Mouse (Mus musculus): ENCODE data around the gene Flrt3.

DNA sequence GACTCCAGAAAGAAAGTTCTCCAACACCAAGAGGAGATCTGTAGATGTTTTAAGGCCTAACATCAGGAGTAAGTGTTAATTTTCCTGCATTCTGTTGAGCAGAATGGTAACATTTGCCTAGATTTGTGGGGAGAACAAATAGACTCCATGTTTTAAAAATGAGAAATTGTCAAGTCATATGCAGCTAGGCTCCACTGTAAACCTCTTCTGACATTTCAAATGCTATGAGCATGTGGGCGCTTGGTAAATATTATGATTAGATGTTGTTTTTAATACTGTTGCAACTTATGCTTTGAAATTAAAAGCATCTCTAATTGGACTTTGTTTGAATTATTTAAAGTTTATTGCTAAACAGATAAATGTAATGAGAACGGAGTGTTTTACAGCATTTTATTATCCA lies 55.8 kb downstream of the Flrt3 start:
- TF ChIP-seq CTCF (IDR thresholded peaks at IDR 0.05; ENCODE audit: insufficient read depth, low read length) (no peak), POLR2A (IDR thresholded peaks at IDR 0.05; ENCODE audit: borderline replicate concordance, extremely low read depth, low read depth, low read length) (no peak)

Data from lung, adult 2 months (tissue).